7 mouse cellular contexts compared by ENCODE assay signal in the genomic region with DNA sequence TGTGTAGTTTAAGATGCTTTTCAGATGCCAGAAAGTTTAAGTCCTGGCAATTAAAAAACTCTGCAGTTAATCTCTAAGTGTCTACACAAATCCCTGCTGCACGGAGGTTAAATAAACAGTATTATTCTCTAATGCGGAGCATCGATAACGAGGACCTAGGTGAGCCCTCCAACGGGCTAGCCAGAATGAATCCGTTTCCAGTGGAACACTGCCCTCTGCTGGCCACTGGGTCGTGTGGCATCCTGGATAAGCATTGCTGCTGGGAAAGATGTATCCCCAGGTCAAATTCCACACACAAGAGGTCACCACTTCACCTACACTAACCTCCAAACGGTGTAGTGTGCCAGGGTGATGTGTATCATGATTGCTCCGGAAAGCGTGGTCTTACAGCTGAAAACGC. TPM values are rescaled to one million over a fixed set of nuclear protein-coding genes. Genes with fewer than 3 reads are reported as not detected.
DNase-seq lines count a peak whose midpoint lies in the region; ATAC-seq and TF ChIP-seq lines count a peak whose summit lies in the region.

No protein-coding gene starts in this region.

- H3K9ac ChIP-seq in hindbrain, postnatal 0 days (replicated peaks; ENCODE audit: low read length): no peak overlapping the region
- H3K9ac ChIP-seq in midbrain, embryonic 13.5 days (replicated peaks): no peak overlapping the region

- no peak overlapping the region for H3K27ac ChIP-seq in hindbrain, postnatal 0 days
- H3K27ac ChIP-seq in midbrain, embryonic 13.5 days: no peak overlapping the region
- no peak overlapping the region for H3K27ac ChIP-seq in small intestine, adult 2 months (ENCODE audit: insufficient read depth, low read depth, low read length)

- no peaks in the 10 kb centered on the region for H3K9me3 ChIP-seq in hindbrain, postnatal 0 days (ENCODE audit: low read length)
- H3K9me3 ChIP-seq in midbrain, embryonic 13.5 days: 0 out of 2 replicates have a peak, but pooled peaks cover 6% of the 10 kb centered on the region

- H3K36me3 ChIP-seq in hindbrain, postnatal 0 days (ENCODE audit: insufficient read depth, low read length): no peaks in the 10 kb centered on the region
- peaks cover 6% of the 10 kb centered on the region; the same call in 1 of the 2 replicates for H3K36me3 ChIP-seq in midbrain, embryonic 13.5 days
- no peaks in the 10 kb centered on the region for H3K36me3 ChIP-seq in small intestine, adult 2 months (ENCODE audit: control insufficient read depth, insufficient read depth, low read length)

- H3K4me2 ChIP-seq in hindbrain, postnatal 0 days (ENCODE audit: low read depth, low read length): peak overlapping the region; percentile 38
- H3K4me2 ChIP-seq in midbrain, embryonic 13.5 days (replicated peaks): peak overlapping the region; percentile 33; the same call in 1 of the 2 replicates

- TF ChIP-seq POLR2A in small intestine, adult 2 months (IDR thresholded peaks at IDR 0.05; ENCODE audit: low read depth, low read length): no peak

- intact Hi-C loops in left cerebral cortex, postnatal 14 days (cut with DNase I): loop anchor here (2.0 to 10.0 kb wide), 2 partner anchors 225 to 607 kb away; partner anchors contain the start of gene Tpbg

- peak; percentile 50; the same call in 1 of the 2 replicates for ATAC-seq in hindbrain, postnatal 0 days
- peak; percentile 74 for ATAC-seq in midbrain, embryonic 13.5 days

- H3K4me1 ChIP-seq in hindbrain, postnatal 0 days (ENCODE audit: insufficient read depth, low read length): no peaks in the 10 kb centered on the region; the same call in 1 of the 2 replicates
- H3K4me1 ChIP-seq in midbrain, embryonic 13.5 days (replicated peaks): peaks cover 11% of the 10 kb centered on the region
- no peaks in the 10 kb centered on the region for H3K4me1 ChIP-seq in small intestine, adult 2 months (ENCODE audit: control insufficient read depth, insufficient read depth, insufficient read length, low read length)

- peak; percentile 79 for DNase-seq in adipocyte (ENCODE audit: low spot score)
- DNase-seq in cerebellum, postnatal 4 days (ENCODE audit: low spot score in 2 of 2): peak; percentile 73 to 86
- DNase-seq in gastrocnemius, adult 18-20 months (ENCODE audit: low spot score): peak; percentile 71
- DNase-seq in hindbrain, postnatal 0 days (ENCODE audit: low spot score): peak; percentile 91
- peak; percentile 72 to 90 for DNase-seq in left cerebral cortex, postnatal 14 days (ENCODE audit: low spot score in 2 of 2)

- 5% methylated on average over 11 of the region's 11 CpGs for WGBS in hindbrain, postnatal 0 days
- 8% methylated on average over 11 of the region's 11 CpGs for whole genome bisulfite sequencing in midbrain, embryonic 13.5 days
- 4% methylated on average over 11 of the region's 11 CpGs for WGBS in small intestine, adult 2 months

- TF ChIP-seq CTCF in hindbrain, postnatal 0 days (IDR thresholded peaks at IDR 0.05; ENCODE audit: low read depth): peak; percentile 98
- peak; percentile 97; the same call in 1 of the 2 replicates for TF ChIP-seq CTCF in small intestine, adult 2 months (IDR thresholded peaks at IDR 0.05; ENCODE audit: extremely low read depth, insufficient read length, insufficient replicate concordance, low read depth, low read length)

- no peaks in the 10 kb centered on the region for H3K27me3 ChIP-seq in hindbrain, postnatal 0 days (ENCODE audit: insufficient read depth, low read length)
- H3K27me3 ChIP-seq in midbrain, embryonic 13.5 days: peaks cover 13% of the 10 kb centered on the region
- no peaks in the 10 kb centered on the region for H3K27me3 ChIP-seq in small intestine, adult 2 months (ENCODE audit: control insufficient read depth, insufficient read depth, low read length)

- no peak overlapping the region for H3K4me3 ChIP-seq in hindbrain, postnatal 0 days (ENCODE audit: low read length)
- H3K4me3 ChIP-seq in midbrain, embryonic 13.5 days (replicated peaks): no peak overlapping the region
- no peak overlapping the region for H3K4me3 ChIP-seq in small intestine, adult 2 months (ENCODE audit: low read depth, low read length)

RNA-seq across cellular contexts. Expression of gene Ube2cbp, which starts 15.2 kb away (rescaled TPM):
- 1 to 10 TPM; 4.3 to 4.5 TPM for total RNA-seq in gastrocnemius, adult 18-20 months (2021)
- 5.6 and 6.3 TPM in 2 replicates for total RNA-seq in hindbrain, postnatal 0 days (2014; rRNA removed)
- polyA plus RNA-seq in hindbrain, postnatal 0 days (2015; fragmentation: Nextera tagmentation; extraction: Ambion mirVana): 6.8 and 7.4 TPM in 2 replicates
- 1 to 10 TPM; 3.8 to 4.5 TPM for total RNA-seq in left cerebral cortex, postnatal 14 days (2021)
- polyA plus RNA-seq in midbrain, embryonic 13.5 days (2015; fragmentation: Nextera tagmentation; extraction: Ambion mirVana): 7.4 and 7.8 TPM in 2 replicates
- 0.85 and 1.1 TPM in 2 replicates for polyA plus RNA-seq in small intestine, adult 2 months (2012; rRNA removed)

RNA-seq across cellular contexts. Expression of gene Dop1a, which starts 17.4 kb away (rescaled TPM):
- 10 to 100 TPM in 1 of 2 experiments, 1 to 10 TPM in 1; 9.8 to 10.3 TPM for total RNA-seq in gastrocnemius, adult 18-20 months (2021)
- total RNA-seq in hindbrain, postnatal 0 days (2014; rRNA removed): 35.5 and 50.9 TPM in 2 replicates
- 22.9 and 23.9 TPM in 2 replicates for polyA plus RNA-seq in hindbrain, postnatal 0 days (2015; fragmentation: Nextera tagmentation; extraction: Ambion mirVana)
- total RNA-seq in left cerebral cortex, postnatal 14 days (2021): 10 to 100 TPM; 51.3 to 58.1 TPM
- polyA plus RNA-seq in midbrain, embryonic 13.5 days (2015; fragmentation: Nextera tagmentation; extraction: Ambion mirVana): 32.1 and 36.8 TPM in 2 replicates
- polyA plus RNA-seq in small intestine, adult 2 months (2012; rRNA removed): 3.0 and 5.1 TPM in 2 replicates
